Mouse (Mus musculus) CH12.LX (cell line): ENCODE results near the gene Tmed11. TPM values are rescaled to one million over a fixed set of nuclear protein-coding genes. Genes with fewer than 3 reads are reported as not detected.
A peak's percentile ranks its signal among the peaks of the same experiment; 100 is the strongest.
"Not testable (repeated sequence)": the region's sequence is repeated elsewhere in the genome, so short reads cannot be mapped to it uniquely, and the experiment has no call there.

ENCODE experiments used
- DNase-seq: peaks from one replicate; pipeline ENCODE4 v3.0.0-alpha.2; 2013; ENCODE audit errors: extremely low read depth
- H3K27ac ChIP-seq: 2 replicates; pipeline ENCODE4 v1.5.1; 2012; ENCODE audit warnings: low read depth, mild to moderate bottlenecking, control low read depth, moderate library complexity; ENCODE audit not compliant: insufficient read depth
- H3K27me3 ChIP-seq: replicated peaks from 2 replicates; pipeline ENCODE3; 2012; ENCODE audit warnings: inconsistent platforms
- H3K36me3 ChIP-seq, 2 experiments: replicated peaks in 1 of 2; 2 replicates each; pipeline versions ENCODE3 to v1.6.1; 2012; ENCODE audit warnings: inconsistent platforms in 1 of 2, low read length in 1 of 2, mild to moderate bottlenecking in 1 of 2, mixed read lengths in 1 of 2, moderate library complexity in 1 of 2; ENCODE audit not compliant: control insufficient read depth in 1 of 2, insufficient read depth in 1 of 2
- H3K4me1 ChIP-seq, 2 experiments: 2 replicates each; pipeline ENCODE4 v1.6.1; 2012; ENCODE audit warnings: inconsistent platforms in 1 of 2, moderate library complexity in 1 of 2; ENCODE audit not compliant: insufficient read depth in 2 of 2, control insufficient read depth in 1 of 2
- H3K4me2 ChIP-seq: 2 replicates; pipeline ENCODE4 v1.6.1; 2012; ENCODE audit warnings: low read depth, mild to moderate bottlenecking, control low read depth; ENCODE audit not compliant: poor library complexity, insufficient read depth, severe bottlenecking
- H3K4me3 ChIP-seq, 3 experiments: fragments of 150-350 bp in 1 of 3; sonication (generic) in 1 of 3; replicated peaks in 1 of 3; 2 replicates each; pipeline versions ENCODE3 to v1.5.1; 2011 to 2012; ENCODE audit warnings: low read depth in 2 of 3, low read length in 2 of 3, mild to moderate bottlenecking in 2 of 3, moderate library complexity in 2 of 3, control low read depth in 1 of 3, improper control_type of control experiment in 1 of 3, inconsistent platforms in 1 of 3, mixed read lengths in 1 of 3; ENCODE audit not compliant: poor library complexity in 1 of 3
- H3K79me2 ChIP-seq: replicated peaks from 2 replicates; pipeline ENCODE4 v1.6.1; 2012; ENCODE audit warnings: mild to moderate bottlenecking, moderate library complexity; ENCODE audit not compliant: control insufficient read depth, poor library complexity, insufficient read depth, severe bottlenecking; ENCODE audit errors: extremely low read depth
- H3K9ac ChIP-seq: 2 replicates; pipeline ENCODE4 v1.6.1; 2012; ENCODE audit warnings: low read depth, mild to moderate bottlenecking, control low read depth, moderate library complexity; ENCODE audit not compliant: insufficient read depth
- H3K9me3 ChIP-seq: replicated peaks from 2 replicates; pipeline ENCODE3; 2012; ENCODE audit warnings: low read length, inconsistent platforms, mixed read lengths
- CHD1 ChIP-seq: IDR thresholded peaks from 2 replicates; pipeline ENCODE4 v1.6.1; 2012; ENCODE audit warnings: low read depth, low read length, improper control_type of control experiment, inconsistent platforms
- CTCF ChIP-seq, 2 experiments: IDR thresholded peaks in 1 of 2; conservative IDR thresholded peaks in 1 of 2; 2 replicates each; pipeline ENCODE4 v1.5.1; 2011 to 2012; ENCODE audit warnings: low read depth in 2 of 2, low read length in 2 of 2, improper control_type of control experiment in 1 of 2, inconsistent platforms in 1 of 2, mild to moderate bottlenecking in 1 of 2, moderate library complexity in 1 of 2
- ELF1 ChIP-seq: IDR thresholded peaks from 2 replicates; pipeline ENCODE4 v1.6.1; 2014; ENCODE audit warnings: low read depth, mild to moderate bottlenecking, inconsistent platforms, low read length, improper control_type of control experiment
- ETS1 ChIP-seq: conservative IDR thresholded peaks from 2 replicates; pipeline ENCODE4 v1.6.1; 2012; ENCODE audit warnings: low read depth, mild to moderate bottlenecking, inconsistent platforms, low read length, improper control_type of control experiment, moderate library complexity
- JUND ChIP-seq: conservative IDR thresholded peaks from 2 replicates; pipeline ENCODE4 v1.6.1; 2011; ENCODE audit warnings: low read depth, low read length, improper control_type of control experiment
- MAZ ChIP-seq: IDR thresholded peaks from 2 replicates; pipeline ENCODE4 v1.6.1; 2012; ENCODE audit warnings: low read depth, mild to moderate bottlenecking, inconsistent platforms, low read length, improper control_type of control experiment, moderate library complexity
- MEF2A ChIP-seq: IDR thresholded peaks from 2 replicates; pipeline ENCODE4 v1.6.1; 2014; ENCODE audit warnings: low read depth, mild to moderate bottlenecking, inconsistent platforms, low read length, improper control_type of control experiment, borderline replicate concordance
- MYC ChIP-seq: IDR thresholded peaks from 2 replicates; pipeline ENCODE4 v1.6.1; 2011; ENCODE audit warnings: low read depth, mild to moderate bottlenecking, improper control_type of control experiment, low read length
- PAX5 ChIP-seq: IDR thresholded peaks from 2 replicates; pipeline ENCODE4 v1.6.1; 2012; ENCODE audit warnings: low read length, inconsistent platforms, mixed read lengths
- RAD21 ChIP-seq: IDR thresholded peaks from 2 replicates; pipeline ENCODE4 v1.6.1; 2011; ENCODE audit warnings: low read depth, mild to moderate bottlenecking, low read length, improper control_type of control experiment, moderate library complexity
- SIN3A ChIP-seq: IDR thresholded peaks from 2 replicates; pipeline ENCODE4 v1.6.1; 2012; ENCODE audit warnings: low read length, improper control_type of control experiment, inconsistent platforms
- SMC3 ChIP-seq: IDR thresholded peaks from 2 replicates; pipeline ENCODE4 v1.6.1; 2011; ENCODE audit warnings: low read depth, low read length, improper control_type of control experiment
- TBP ChIP-seq: conservative IDR thresholded peaks from 2 replicates; pipeline ENCODE4 v1.6.1; 2011; ENCODE audit warnings: low read depth, low read length, improper control_type of control experiment
- USF1 ChIP-seq: IDR thresholded peaks from 2 replicates; pipeline ENCODE4 v1.6.1; 2014; ENCODE audit warnings: low read depth, mild to moderate bottlenecking, inconsistent platforms, low read length, improper control_type of control experiment
- dilution Hi-C: fragments of 300-500 bp; cut with MboI; formaldehyde crosslinking; loops from 2 replicates; pipeline ENCODE4 v1.14.3; 2020; ENCODE audit warnings: low sequenced_read_pairs; ENCODE audit not compliant: extremely low pct_unique_long_range_greater_than_20kb, extremely low pct_ligation_motif_present
- in situ Hi-C: fragments of 300-500 bp; cut with MboI; formaldehyde crosslinking; loops from 3 replicates; pipeline ENCODE4 v1.14.3; 2019; ENCODE audit warnings: low sequenced_read_pairs, low pct_ligation_motif_present, low pct_unique_long_range_greater_than_20kb, mixed read lengths
- polyA plus RNA-seq: library from polyadenylated mRNA; unstranded; fragments of >175 nt; gene quantifications from 2 replicates; pipeline ENCODE4 v1.2.1, GENCODE M21; 2012; ENCODE audit warnings: low read depth; ENCODE audit not compliant: insufficient read length
- total RNA-seq, 2 experiments: library from RNA; depleted of rRNA; stranded (reverse); fragments of 300-350 nt in 1 of 2; fragments of >200 nt in 1 of 2; gene quantifications; 2 replicates each; pipeline ENCODE4 v1.2.3; 2012 to 2014

Tmed11 gene
- total and polyA plus RNA-seq, 3 experiments, result not detected

DNA sequence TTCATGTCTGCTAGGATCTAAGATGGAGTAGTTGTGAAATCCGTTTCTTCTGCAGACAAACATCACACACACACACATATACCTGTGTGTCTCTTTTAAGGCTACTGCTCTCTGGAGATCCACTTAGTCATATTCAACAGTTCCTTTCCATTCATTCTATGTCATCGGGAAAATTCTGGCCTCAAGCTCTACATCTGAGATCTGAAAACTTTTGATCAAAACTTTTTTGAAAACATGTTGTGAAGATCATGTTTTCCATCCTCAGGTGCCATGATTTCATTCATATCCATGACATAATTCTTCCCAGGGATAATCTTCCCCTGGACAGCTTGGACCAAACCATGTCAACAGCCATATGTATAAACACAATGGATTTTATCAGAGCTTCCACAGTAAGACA, 13.6 kb upstream of the Tmed11 start, which contains the start of gene Vmn2r8:
Vmn2r8 (minus strand) TSS at position 101 of the 400 bp plus-strand sequence.
- dilution Hi-C loops, H3K9me3 ChIP-seq, H3K79me2 ChIP-seq, H3K9ac ChIP-seq, DNase-seq, H3K27me3 ChIP-seq, H3K4me1 ChIP-seq, in situ Hi-C loops, H3K36me3 ChIP-seq, H3K4me3 ChIP-seq, H3K27ac ChIP-seq, H3K4me2 ChIP-seq: not testable (repeated sequence)

GRCm38 (mm10) chr5:108803646-108804045, 8.5 kb upstream of the Tmed11 start:
- no peak overlapping the region for H3K4me2 ChIP-seq
- no peaks in the 10 kb centered on the region for H3K27me3 ChIP-seq
- TF ChIP-seq USF1 (no peak), PAX5 (no peak), SIN3A (no peak), RAD21 (no peak), MYC (no peak), JUND (no peak), MAZ (no peak), CHD1 (no peak), ETS1 (no peak), TBP (no peak), SMC3 (no peak), MEF2A (no peak), ELF1 (no peak)
- TF ChIP-seq, all 38 proteins: peak for 0
- no peaks in the 10 kb centered on the region for H3K9me3 ChIP-seq
- no peaks in the 10 kb centered on the region for H3K36me3 ChIP-seq
- in situ Hi-C loops (no loop called here), dilution Hi-C loops (no loop called here)
- H3K79me2 ChIP-seq, result no peaks in the 10 kb centered on the region
- no peak for DNase-seq
- H3K4me3 ChIP-seq, result no peak overlapping the region
- no peak overlapping the region for H3K9ac ChIP-seq
- H3K4me1 ChIP-seq, result no peaks in the 10 kb centered on the region
- no peak overlapping the region for H3K27ac ChIP-seq

GRCm38 (mm10) chr5:108790385-108790784, 4.8 kb downstream of the Tmed11 start:
- in situ Hi-C loops, H3K79me2 ChIP-seq, H3K4me2 ChIP-seq, H3K27ac ChIP-seq, dilution Hi-C loops, H3K27me3 ChIP-seq, H3K4me1 ChIP-seq, H3K9ac ChIP-seq, DNase-seq, H3K36me3 ChIP-seq, H3K4me3 ChIP-seq, H3K9me3 ChIP-seq: not testable (repeated sequence)
- TF ChIP-seq RAD21 (peak; percentile 17), SMC3 (peak; percentile 11; the same call in 1 of the 2 replicates), CTCF (conservative IDR thresholded peaks at IDR 0.05 in 1 of 2, IDR thresholded peaks at IDR 0.05 in 1 of 2; ENCODE audit: low read depth in 2 of 2, low read length in 2 of 2) (peak in 1 of 2 experiments; percentile 52; a peak in 3 of 4 replicates)
